Mouse (Mus musculus): ENCODE data around the gene Ldlrad3.

Gene Ldlrad3

GRCm38 (mm10) chr2:102185951-102186561, at the start of gene Ldlrad3:
Gene Ldlrad3 (minus strand): TSS chr2:102186385.
- DNase-seq = peak; percentile 83

GRCm38 (mm10) chr2:102231470-102231869, 45.3 kb upstream of the Ldlrad3 start:
- no peak for DNase-seq

GRCm38 (mm10) chr2:102229126-102229525, 42.9 kb upstream of the Ldlrad3 start:
- no peak for DNase-seq

GRCm38 (mm10) chr2:102228331-102228730, 42.1 kb upstream of the Ldlrad3 start:
- no peak for DNase-seq

- DNase-seq = no peak
These were observed 41.7 kb upstream of the Ldlrad3 start for GRCm38 (mm10) chr2:102227839-102228238.

- DNase-seq = no peak
These were observed 40.1 kb upstream of the Ldlrad3 start for GRCm38 (mm10) chr2:102226274-102226673.

GRCm38 (mm10) chr2:102223355-102224128, 37.4 kb upstream of the Ldlrad3 start:
- no peak for DNase-seq

GRCm38 (mm10) chr2:102222749-102223148, 36.6 kb upstream of the Ldlrad3 start:
- DNase-seq = no peak

GRCm38 (mm10) chr2:102216817-102217216, 30.6 kb upstream of the Ldlrad3 start:
- DNase-seq = no peak

GRCm38 (mm10) chr2:102212096-102212495, 25.9 kb upstream of the Ldlrad3 start:
- no peak for DNase-seq

- DNase-seq = no peak
These were observed 19.7 kb upstream of the Ldlrad3 start for GRCm38 (mm10) chr2:102205672-102206399.

- no peak for DNase-seq
These were observed 17.3 kb upstream of the Ldlrad3 start for GRCm38 (mm10) chr2:102203478-102203877.

- no peak for DNase-seq
These were observed 16.1 kb upstream of the Ldlrad3 start for GRCm38 (mm10) chr2:102202211-102202770.

GRCm38 (mm10) chr2:102201198-102201948, 15.2 kb upstream of the Ldlrad3 start:
- peak; percentile 50 for DNase-seq

- no peak for DNase-seq
These were observed 11.1 kb upstream of the Ldlrad3 start for GRCm38 (mm10) chr2:102197332-102197731.

- no peak for DNase-seq
These were observed 10.5 kb upstream of the Ldlrad3 start for GRCm38 (mm10) chr2:102196709-102197108.

- no peak for DNase-seq
These were observed 9.3 kb upstream of the Ldlrad3 start for GRCm38 (mm10) chr2:102195494-102195893.

- DNase-seq = no peak
These were observed 8.1 kb upstream of the Ldlrad3 start for GRCm38 (mm10) chr2:102194247-102194646.

GRCm38 (mm10) chr2:102192943-102193820, 7.0 kb upstream of the Ldlrad3 start:
- DNase-seq = no peak

GRCm38 (mm10) chr2:102191736-102192135, 5.6 kb upstream of the Ldlrad3 start:
- no peak for DNase-seq

- no peak for DNase-seq
These were observed 4.8 kb upstream of the Ldlrad3 start for GRCm38 (mm10) chr2:102190956-102191355.

Data from layer of hippocampus, adult 9-11 months (tissue).